Mouse (Mus musculus): ENCODE measurements around the gene Zfp11.
A peak's percentile ranks its signal among the peaks of the same experiment; 100 is the strongest.
"Not testable (repeated sequence)": the region's sequence is repeated elsewhere in the genome, so short reads cannot be mapped to it uniquely, and the experiment has no call there.

The Zfp11 gene

DNA sequence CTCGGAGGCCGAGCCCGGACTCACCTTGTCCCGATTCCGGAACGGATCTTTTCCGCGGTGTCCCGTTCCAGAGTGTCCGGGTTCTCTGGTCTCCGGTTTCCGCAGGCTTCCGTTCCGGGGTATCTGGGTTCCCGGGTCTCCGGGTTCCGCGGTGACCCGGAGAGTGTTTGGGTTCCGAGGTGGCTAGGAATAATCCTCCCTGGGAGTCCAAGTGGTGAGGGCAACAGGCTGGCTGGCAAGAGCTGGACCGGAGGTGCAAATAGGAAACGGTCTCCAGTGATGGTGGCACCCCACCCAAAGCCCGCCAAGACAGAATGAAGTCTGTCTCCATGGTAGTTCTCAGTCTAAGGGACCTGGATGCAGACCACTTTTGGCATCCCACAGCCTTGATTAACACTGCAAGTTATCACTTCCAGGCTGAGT is at the start of gene Zfp11:
Gene Zfp11 (minus strand): TSS at position 64 of the 423 bp plus-strand sequence.
- peak; percentile 71 to 74 for DNase-seq (ENCODE audit: low spot score in 2 of 2)

- no peak for DNase-seq (ENCODE audit: low spot score in 2 of 2)
These were observed 47.1 kb upstream of the Zfp11 start for GRCm38 (mm10) chr5:129717016-129717415.

- DNase-seq (ENCODE audit: low spot score in 2 of 2): peak; percentile 94
These were observed 45.5 kb upstream of the Zfp11 start, which contains the start of gene Mrps17 for GRCm38 (mm10) chr5:129715326-129715861. Gene Mrps17, plus strand, starts transcription at chr5:129715497.

DNA sequence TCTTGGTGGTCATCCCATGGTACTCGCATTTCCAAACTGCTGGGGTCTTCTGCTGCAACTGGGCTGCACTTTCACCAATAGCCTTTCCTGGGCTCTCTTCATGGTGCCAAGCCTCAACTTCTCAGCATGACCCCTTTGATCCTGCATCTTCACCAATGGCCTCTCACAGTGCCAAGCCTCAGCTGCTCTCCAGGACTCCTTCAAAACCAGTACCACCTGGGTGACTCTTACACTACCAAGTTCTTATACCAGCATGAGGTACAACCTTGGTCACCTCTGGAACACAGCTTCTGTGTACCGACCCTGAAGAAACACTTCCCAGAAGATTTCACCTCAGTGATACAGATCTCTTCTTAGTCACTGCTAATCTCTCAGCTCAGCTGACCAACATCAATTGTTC is 38.5 kb upstream of the Zfp11 start, which contains the start of gene Sept14:
Gene Sept14 (minus strand): TSS at position 101 of the 400 bp plus-strand sequence.
- no peak for DNase-seq (ENCODE audit: low spot score in 2 of 2)

DNA sequence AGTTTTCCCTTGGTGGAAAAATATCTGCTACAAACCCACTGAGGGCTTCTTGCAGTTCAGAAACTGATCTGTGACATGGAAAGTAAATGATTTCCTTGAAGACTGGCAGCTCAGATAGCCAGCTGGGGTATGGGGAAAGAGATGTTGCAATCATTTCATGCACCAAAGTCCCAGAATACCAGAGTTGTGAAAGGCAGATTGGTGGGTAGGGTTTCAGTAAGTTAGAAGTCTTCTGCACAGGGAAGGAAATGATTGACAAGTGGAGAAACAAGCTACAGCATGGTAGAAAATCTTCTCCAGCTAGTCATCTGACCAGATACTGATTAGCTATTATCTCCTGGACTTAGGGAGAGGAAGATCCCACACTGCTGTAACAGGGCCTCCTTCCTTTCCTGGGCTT is 33.5 kb upstream of the Zfp11 start:
- no peak for DNase-seq (ENCODE audit: low spot score in 2 of 2)

DNA sequence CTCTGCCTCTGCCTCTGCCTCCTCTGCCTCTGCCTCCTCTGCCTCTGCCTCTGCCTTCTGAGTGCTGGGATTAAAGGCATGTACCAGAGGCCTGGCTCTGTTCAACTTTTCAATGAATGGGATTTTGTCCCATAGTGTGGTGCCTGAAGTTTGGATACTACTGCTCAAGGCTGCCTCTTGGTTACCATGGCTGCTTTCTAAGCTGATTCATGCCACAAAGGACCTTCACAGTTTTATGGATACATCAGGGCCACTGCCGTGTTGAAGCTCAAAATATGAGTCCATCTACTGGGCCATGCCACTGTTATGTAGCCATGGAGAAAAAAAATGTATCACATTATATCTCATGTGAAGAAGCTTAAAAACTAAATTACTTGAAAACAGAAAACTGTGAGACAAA is 31.8 kb upstream of the Zfp11 start:
- no peak for DNase-seq (ENCODE audit: low spot score in 2 of 2)

- DNase-seq (ENCODE audit: low spot score in 2 of 2): no peak
These were observed 30.6 kb upstream of the Zfp11 start for GRCm38 (mm10) chr5:129700506-129700905.

- DNase-seq (ENCODE audit: low spot score in 2 of 2): no peak
These were observed 20.6 kb upstream of the Zfp11 start for GRCm38 (mm10) chr5:129690528-129690927.

DNA sequence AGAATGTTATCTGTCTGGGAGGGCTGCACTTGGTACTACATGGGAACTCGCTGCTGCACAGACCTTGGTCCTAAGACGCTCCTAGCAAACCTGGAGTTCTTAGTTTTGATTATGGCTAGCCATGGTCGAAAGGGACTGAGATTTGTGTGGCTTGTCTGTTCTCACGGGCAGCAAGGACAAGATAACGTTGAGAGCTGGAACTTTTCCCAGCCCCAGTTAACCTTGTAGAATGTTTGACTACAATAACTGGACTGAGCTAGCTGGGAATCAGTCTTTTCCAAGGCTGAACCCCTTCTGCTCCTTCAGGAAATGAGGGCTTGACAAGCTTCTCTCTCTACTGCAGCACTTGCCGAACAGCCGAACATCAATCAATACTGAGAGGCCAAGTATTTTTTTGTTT is 17.7 kb upstream of the Zfp11 start:
- no peak for DNase-seq (ENCODE audit: low spot score in 2 of 2)

GRCm38 (mm10) chr5:129685141-129685540 is 15.2 kb upstream of the Zfp11 start:
- not testable (repeated sequence) for DNase-seq (ENCODE audit: low spot score in 2 of 2)

DNA sequence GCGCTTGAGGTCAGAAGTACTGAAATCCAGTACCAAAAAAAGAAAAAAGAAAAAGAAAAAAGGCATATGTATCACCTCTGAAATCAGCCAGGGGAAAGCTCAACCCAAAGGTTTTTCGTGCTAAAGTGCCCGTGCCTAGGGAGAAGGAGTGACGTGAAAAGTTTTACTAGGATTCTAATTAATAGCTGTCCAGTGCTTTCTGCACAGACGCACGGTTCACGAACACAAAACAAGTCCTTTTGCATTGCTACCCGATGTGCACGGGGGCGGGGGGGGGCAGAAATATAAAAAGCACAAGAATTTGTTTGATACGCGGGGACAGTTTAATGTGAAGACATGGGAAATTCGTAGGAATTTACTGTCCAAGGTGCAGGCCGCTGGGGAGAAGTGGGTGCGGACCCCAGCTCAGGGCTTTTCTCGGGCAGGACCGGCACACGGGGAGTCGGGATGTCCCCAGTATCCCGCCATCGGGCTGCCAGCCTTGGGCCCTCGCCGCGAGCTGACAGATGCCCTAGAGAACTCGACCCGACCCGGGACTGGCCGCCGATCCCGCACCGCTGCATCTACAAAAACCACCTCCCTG is 355 bp downstream of the Zfp11 start:
- no peak for DNase-seq (ENCODE audit: low spot score in 2 of 2)

GRCm38 (mm10) chr5:129667851-129668250 is 2.0 kb downstream of the Zfp11 start:
- DNase-seq (ENCODE audit: low spot score in 2 of 2): no peak

- no peak for DNase-seq (ENCODE audit: low spot score in 2 of 2)
These were observed 3.5 kb downstream of the Zfp11 start for GRCm38 (mm10) chr5:129666271-129666909.

- no peak for DNase-seq (ENCODE audit: low spot score in 2 of 2)
These were observed 5.8 kb downstream of the Zfp11 start for GRCm38 (mm10) chr5:129664090-129664489.

GRCm38 (mm10) chr5:129657931-129658330 is 12.0 kb downstream of the Zfp11 start:
- DNase-seq (ENCODE audit: low spot score in 2 of 2): no peak

DNA sequence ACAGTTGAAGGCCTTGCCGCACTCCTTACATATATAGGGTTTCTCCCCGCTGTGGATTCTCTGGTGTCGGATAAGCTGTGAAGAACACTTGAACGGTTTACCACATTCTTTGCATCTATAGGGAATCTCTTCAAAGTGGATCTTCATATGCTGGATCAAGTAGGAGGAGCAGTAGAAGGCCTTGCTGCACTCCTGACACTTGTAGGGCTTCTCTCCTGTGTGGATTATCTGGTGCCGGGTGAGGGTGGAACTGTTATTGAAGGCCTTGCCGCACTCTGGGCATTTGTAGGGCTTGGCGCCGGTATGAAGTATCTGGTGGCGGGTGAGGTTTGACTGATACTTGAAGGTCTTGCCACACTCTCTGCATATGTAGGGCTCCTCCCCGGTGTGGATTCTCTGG is 12.9 kb downstream of the Zfp11 start:
- DNase-seq (ENCODE audit: low spot score in 2 of 2): no peak

- no peak for DNase-seq (ENCODE audit: low spot score in 2 of 2)
These were observed 19.0 kb downstream of the Zfp11 start for GRCm38 (mm10) chr5:129650858-129651257.

- not testable (repeated sequence) for DNase-seq (ENCODE audit: low spot score in 2 of 2)
These were observed 37.3 kb downstream of the Zfp11 start for GRCm38 (mm10) chr5:129632270-129633250.

- not testable (repeated sequence) for DNase-seq (ENCODE audit: low spot score in 2 of 2)
These were observed 43.3 kb downstream of the Zfp11 start for GRCm38 (mm10) chr5:129626586-129626985.

DNA sequence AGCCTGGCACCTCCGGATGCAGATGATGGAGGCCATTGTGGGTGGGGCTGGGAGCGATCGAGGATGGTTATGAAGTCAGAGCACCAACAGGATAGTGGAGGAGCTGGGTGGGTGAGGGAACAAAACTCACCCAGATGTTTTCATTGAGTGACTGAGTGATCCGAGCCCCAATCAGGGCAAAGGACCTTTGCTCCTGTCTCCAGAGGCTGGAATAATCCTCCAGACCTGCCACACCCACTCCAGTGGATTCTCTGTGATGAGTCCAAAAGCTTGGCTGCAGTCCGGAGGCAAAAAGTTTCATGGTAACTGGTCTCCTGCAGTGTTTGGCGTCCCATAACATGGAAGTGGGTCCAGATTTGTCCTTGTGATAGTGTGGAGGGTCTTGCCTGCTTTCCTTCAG is 43.8 kb downstream of the Zfp11 start:
- no peak for DNase-seq (ENCODE audit: low spot score in 2 of 2)

DNA sequence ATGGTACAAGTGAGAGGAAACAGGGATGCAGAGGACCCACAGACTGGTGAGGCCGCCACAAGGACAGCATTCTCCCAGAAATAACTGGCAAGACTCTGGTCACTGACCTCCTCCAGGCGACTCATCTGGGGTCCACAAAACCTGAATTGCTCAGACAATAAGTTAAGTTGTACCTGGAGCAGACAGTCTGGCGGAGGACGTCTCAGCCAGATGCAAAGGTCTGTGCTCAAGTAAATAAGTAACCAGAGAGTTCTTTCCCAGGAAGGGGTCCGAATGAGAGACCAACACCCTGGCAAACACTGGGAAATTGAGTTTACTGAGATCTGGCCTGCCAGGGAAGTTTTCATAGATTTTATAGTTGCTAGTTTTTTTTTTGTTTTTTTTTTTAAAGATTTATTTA is 48.5 kb downstream of the Zfp11 start:
- DNase-seq (ENCODE audit: low spot score in 2 of 2): no peak

DNA sequence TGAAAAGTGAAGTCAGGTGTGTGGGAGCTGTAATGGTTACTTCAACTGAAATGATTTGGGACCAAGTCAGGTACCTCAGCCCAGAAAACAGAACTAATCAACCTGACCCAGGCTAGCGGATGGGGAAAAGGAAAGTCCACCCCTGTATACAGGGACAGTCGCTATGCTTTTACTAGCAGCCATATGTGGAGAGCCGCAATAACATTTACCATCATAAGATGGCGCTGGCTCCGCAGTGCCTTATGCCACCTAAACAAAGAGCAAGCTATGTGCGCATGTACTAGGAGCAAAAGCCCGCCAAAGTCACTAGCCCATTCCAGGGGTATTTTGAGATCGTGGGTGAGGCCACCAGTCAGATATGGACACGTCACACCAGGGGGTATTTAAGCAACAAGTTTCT is 49.3 kb downstream of the Zfp11 start:
- DNase-seq (ENCODE audit: low spot score in 2 of 2): not testable (repeated sequence)

All from heart, adult 9 months (tissue).